Mouse (Mus musculus): ENCODE data around the gene Lrrc8c. TPM values are rescaled to one million over a fixed set of nuclear protein-coding genes. Genes with fewer than 3 reads are reported as not detected.

The Lrrc8c gene
- polyA plus RNA-seq, 1 experiment from 2014 or later, result 6.9 TPM

DNA sequence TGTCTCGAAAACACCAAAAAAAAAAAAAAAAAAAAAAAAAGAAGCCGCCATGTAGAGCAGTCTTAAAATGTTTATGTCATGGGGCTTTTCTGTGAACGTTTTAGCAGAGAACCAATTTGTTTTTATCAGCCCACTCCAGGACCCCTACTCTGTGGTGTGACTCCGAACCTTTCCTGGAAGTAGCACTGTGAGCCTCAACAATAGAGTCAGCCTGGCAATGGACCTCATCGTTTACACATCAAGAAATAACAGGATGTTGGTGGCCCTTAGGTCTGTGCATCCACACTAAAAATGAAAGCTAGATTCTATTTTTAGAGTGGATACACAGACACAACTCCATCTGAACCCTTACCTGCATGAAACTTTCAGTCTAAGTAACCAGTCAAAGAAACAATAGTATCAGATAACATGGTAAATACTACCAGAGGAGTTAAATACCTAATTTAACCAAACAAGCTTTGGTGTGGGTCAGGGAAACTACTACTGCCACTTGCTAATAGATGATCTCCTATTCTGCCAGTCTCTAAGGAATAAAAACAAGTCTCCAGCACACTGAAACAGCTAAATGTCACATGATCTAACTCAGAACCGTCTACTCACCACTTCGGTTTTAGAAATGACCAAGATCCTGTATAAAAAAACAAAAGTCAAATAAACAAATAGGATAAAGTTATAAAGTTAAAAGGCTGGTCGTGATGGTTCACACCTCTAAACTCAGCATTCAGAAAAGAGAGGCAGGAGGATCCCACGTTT is 95.7 kb downstream of the Lrrc8c start:
- Histone ChIP-seq H3K27ac (no peak overlapping the region), H3K36me3 (ENCODE audit: inconsistent target) (no peaks in the 10 kb centered on the region), H3K4me3 (ENCODE audit: inconsistent target) (no peak overlapping the region), H3K79me2 (ENCODE audit: inconsistent target) (no peaks in the 10 kb centered on the region)
- 64% methylated on average over 7 of the region's 9 CpGs for WGBS (ENCODE audit: missing documents)

DNA sequence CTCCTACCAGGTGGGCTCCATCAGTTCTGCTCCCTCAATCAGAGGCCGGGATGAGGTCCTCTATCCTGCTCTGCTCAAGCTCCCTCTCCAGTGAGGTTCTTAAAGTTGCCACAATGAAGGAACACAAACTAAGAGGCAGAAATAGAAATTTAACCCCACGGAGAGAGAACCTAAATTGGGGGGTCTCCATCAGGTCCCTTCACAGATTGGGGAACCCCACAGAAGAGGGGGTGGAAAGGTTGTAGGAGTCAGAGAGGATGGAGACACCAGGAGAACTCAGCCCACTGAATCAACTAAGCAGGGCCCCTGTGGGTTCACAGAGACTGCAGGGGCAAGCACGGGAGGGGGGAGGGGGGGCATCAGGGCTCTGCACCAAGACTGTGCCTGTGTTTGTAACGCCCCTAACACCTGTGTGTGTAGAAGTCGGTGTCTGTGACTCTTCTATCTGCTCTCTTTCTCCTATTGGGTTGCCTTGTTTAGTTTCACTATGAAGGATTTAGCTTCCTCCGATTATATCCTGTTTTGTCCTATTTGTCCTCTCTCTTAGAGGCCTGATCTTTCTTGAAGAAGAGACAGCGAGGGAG is 96.8 kb downstream of the Lrrc8c start:
- H3K27ac ChIP-seq, result no peak overlapping the region

DNA sequence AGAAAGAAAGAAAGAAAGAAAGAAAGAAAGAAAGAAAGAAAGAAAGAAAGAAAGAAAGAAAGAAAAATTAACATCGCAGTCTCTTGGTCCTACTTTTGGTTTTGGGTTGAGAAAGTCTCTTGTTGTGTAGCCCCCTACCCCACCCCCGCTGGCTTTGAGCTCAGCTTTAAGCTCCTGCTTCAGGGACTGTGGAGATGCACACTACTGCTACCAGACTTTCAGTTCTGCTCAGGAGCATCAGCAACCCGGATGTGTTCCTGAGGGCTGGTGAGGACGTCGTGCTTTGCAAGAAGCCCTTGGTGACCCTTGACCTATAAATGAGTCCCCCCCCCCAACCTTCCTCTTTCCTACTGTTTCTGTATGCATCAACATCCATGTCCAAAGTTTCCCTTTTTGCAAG is 97.3 kb downstream of the Lrrc8c start:
- WGBS (ENCODE audit: missing documents), result 55% methylated on average over 5 of the region's 5 CpGs
- Histone ChIP-seq H3K36me3 (ENCODE audit: inconsistent target) (no peaks in the 10 kb centered on the region), H3K4me3 (ENCODE audit: inconsistent target) (no peak overlapping the region), H3K27ac (no peak overlapping the region), H3K79me2 (ENCODE audit: inconsistent target) (no peaks in the 10 kb centered on the region)

More for the DNA sequence above, 96.8 kb downstream of the Lrrc8c start:
- Histone ChIP-seq H3K36me3 (ENCODE audit: inconsistent target) (no peaks in the 10 kb centered on the region), H3K4me3 (ENCODE audit: inconsistent target) (no peak overlapping the region), H3K79me2 (ENCODE audit: inconsistent target) (no peaks in the 10 kb centered on the region)
- 71% methylated on average over 7 of the region's 7 CpGs for WGBS (ENCODE audit: missing documents)

DNA sequence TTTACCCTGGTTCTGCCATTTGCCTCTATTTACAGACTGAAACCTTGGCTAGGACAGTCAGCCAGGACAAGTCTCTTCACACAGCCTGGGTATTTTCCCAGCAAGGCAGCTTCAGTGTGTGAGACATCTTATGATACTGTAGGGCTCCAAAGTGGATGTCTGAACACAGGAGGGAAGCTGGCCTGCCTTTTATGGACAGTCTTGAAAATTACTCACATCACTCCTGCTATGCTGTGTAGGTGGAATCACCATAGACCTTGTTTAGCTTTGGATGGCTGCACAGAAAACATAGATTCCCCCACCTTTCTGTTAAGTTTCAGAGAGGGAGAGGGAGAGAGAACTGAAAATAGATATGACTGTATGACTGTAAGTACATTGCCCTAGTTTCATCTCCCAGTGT is 99.3 kb downstream of the Lrrc8c start:
- no peak overlapping the region for H3K4me3 ChIP-seq (ENCODE audit: inconsistent target)
- H3K79me2 ChIP-seq (ENCODE audit: inconsistent target), result no peaks in the 10 kb centered on the region
- H3K36me3 ChIP-seq (ENCODE audit: inconsistent target), result no peaks in the 10 kb centered on the region
- H3K27ac ChIP-seq, result no peak overlapping the region

DNA sequence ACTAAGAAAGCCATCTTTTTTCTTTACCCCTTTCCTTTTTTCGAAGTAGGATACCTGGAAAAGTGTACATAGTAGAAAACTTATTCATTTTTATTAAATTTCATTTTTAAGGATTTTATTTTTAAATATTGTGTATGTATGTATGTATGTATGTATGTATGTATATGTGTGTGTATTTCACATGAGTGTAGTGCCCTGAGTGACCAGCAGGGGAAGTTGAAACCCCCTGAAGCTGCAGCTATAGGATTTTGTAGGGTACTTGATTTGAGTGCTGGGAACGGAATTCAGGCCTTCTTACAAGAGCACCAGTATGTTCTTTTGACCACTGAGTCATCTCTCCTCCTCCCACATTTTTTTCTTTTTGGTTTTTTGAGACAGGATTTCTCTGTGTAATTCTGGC is 100.5 kb downstream of the Lrrc8c start:
- WGBS (ENCODE audit: missing documents), result 100% methylated on average over 1 of the region's 2 CpGs
- Histone ChIP-seq H3K27ac (no peak overlapping the region), H3K79me2 (ENCODE audit: inconsistent target) (no peaks in the 10 kb centered on the region), H3K36me3 (ENCODE audit: inconsistent target) (no peaks in the 10 kb centered on the region), H3K4me3 (ENCODE audit: inconsistent target) (no peak overlapping the region)

DNA sequence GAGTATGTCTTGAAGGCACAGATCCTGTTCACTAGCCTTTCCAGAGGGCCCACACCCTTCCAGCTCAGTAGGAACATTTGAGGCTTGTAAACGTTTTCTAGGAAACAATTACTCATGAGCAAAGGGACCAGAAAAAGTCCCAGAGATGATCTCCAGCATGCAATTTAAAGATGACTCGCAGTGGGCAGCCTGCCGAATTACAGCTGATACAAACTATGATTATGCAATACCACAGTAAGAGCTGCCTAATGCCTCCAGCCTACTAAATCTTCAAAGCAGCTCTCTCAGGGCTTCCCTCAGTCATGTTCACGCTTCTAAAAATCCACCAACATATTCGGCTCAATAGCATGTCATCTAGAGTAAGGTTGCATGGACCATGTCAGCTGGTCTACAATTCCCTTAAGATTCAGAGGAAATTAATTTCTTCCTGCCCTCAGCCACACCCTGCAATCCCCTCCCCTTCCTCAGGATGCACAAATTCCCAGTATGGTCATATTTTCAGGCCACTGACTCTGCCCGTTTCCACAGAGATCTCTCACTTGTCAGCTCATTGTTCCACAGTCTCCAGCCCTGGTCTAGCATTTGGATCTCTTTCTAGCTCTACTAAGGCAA is 101.4 kb downstream of the Lrrc8c start:
- no peaks in the 10 kb centered on the region for H3K79me2 ChIP-seq (ENCODE audit: inconsistent target)
- H3K27ac ChIP-seq, result no peak overlapping the region
- WGBS (ENCODE audit: missing documents), result 32% methylated on average over 6 of the region's 6 CpGs
- no peak overlapping the region for H3K4me3 ChIP-seq (ENCODE audit: inconsistent target)
- H3K36me3 ChIP-seq (ENCODE audit: inconsistent target), result no peaks in the 10 kb centered on the region

DNA sequence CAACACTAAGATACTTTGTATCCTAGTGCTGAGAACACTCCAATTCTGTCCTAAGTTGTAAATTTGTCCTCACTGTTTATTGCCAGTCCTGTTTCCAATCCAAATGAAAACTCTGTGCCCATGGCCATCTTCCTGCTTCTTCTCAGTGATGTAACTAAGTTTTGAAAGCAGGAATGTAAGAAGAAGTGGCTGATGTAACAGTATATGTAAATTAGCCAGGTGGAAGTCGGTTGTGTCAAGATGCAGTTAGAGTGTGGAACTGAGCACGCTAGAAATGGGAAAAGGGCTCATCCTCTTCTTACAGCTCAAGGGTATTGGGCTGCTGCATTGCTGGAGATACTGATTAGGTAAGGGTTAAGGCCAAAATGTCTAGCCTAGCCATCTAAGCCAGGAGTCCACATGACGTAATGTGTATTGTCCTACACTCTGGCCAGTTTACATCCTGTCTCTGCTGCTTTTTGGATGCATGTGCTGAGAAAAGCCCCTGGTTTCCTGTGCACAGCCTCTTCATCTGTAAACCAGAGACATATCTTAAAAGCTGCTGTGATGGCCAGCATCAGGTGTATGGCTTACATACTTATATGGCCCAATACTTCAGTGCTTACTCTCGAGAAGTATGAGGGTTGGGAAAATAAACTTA is 104.0 kb downstream of the Lrrc8c start:
- Histone ChIP-seq H3K27ac (no peak overlapping the region), H3K36me3 (ENCODE audit: inconsistent target) (no peaks in the 10 kb centered on the region), H3K4me3 (ENCODE audit: inconsistent target) (no peak overlapping the region), H3K79me2 (ENCODE audit: inconsistent target) (no peaks in the 10 kb centered on the region)
- 46% methylated on average over 4 of the region's 4 CpGs for WGBS (ENCODE audit: missing documents)

DNA sequence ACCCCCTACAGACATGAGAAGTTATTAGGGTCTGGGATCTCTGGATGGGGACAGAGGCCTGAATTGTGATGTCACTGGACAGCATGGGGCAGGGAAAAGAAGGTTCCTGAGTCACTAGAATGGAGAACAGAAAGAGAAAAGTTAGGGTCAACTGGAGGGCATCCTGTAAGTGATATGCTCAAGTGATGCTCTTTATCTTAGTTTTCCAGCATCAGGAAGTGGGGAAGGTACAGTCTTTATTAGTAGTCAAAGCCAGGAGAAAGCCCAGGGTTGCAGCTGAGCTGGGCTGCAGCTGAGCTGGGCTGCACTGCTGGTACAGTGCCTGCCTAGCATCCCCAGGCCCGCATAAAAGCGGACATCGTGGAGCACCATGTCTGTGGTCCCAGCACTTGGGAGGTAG is 105.1 kb downstream of the Lrrc8c start:
- 97% methylated on average over 3 of the region's 3 CpGs for WGBS (ENCODE audit: missing documents)
- no peak overlapping the region for H3K4me3 ChIP-seq (ENCODE audit: inconsistent target)
- no peaks in the 10 kb centered on the region for H3K36me3 ChIP-seq (ENCODE audit: inconsistent target)
- no peak overlapping the region for H3K27ac ChIP-seq
- H3K79me2 ChIP-seq (ENCODE audit: inconsistent target), result no peaks in the 10 kb centered on the region

DNA sequence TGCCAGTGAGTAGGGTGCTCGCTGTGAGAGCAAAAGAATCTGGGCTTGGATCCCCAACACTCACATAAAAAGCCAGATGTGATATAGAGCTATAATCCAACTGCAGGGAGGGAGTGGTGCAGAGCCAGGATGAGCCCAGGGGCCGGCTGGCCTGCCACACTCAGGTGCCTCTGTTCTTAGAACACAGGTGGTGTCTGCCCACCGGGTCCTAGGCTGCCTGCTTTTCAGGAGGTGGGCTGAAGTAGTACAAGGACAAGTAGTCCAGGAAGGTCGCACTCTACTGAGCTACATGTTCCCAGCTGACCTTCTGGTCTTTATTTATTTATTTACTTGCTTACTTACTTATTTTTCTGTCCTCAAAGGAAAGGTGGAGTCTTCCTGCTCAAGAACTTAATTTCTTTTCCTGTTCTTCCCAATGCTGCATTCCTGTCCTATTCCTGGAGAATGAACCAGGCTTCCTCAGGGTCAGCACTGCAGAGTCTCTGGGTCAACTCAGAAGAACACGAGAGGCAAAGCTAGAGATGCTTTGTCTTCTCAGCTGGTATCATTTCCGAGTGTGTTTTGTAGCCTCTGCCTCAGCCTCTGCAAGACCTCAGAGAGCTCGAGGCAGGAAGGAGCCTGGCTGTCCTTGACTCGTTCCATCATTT is 106.4 kb downstream of the Lrrc8c start:
- H3K36me3 ChIP-seq (ENCODE audit: inconsistent target), result no peaks in the 10 kb centered on the region
- H3K4me3 ChIP-seq (ENCODE audit: inconsistent target), result no peak overlapping the region
- 49% methylated on average over 7 of the region's 8 CpGs for WGBS (ENCODE audit: missing documents)
- no peaks in the 10 kb centered on the region for H3K79me2 ChIP-seq (ENCODE audit: inconsistent target)
- peak overlapping the region; percentile 28 for H3K27ac ChIP-seq

DNA sequence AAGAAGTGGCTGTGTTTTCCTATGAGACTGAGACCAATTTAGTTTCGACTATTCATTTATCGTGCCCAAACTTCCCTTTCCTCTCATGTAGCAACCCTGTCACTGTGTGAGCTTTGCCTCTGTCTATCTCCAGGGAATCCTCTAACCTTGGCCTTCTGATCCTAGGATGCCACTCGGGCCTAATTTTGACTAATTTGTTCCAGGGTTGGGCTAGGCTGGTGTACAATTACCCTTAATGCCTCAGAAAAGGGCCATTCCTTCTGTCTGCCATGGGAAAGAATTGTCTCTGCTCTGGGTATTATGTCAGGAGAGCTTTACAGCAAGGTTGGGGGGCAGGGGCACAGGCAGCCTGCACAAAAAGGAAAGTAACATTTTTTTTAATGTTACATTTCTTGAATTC is 107.2 kb downstream of the Lrrc8c start:
- H3K36me3 ChIP-seq (ENCODE audit: inconsistent target), result no peaks in the 10 kb centered on the region
- 11% methylated on average over 2 of the region's 3 CpGs for WGBS (ENCODE audit: missing documents)
- H3K4me3 ChIP-seq (ENCODE audit: inconsistent target), result no peak overlapping the region
- H3K79me2 ChIP-seq (ENCODE audit: inconsistent target), result no peaks in the 10 kb centered on the region
- peak overlapping the region; percentile 28 for H3K27ac ChIP-seq

DNA sequence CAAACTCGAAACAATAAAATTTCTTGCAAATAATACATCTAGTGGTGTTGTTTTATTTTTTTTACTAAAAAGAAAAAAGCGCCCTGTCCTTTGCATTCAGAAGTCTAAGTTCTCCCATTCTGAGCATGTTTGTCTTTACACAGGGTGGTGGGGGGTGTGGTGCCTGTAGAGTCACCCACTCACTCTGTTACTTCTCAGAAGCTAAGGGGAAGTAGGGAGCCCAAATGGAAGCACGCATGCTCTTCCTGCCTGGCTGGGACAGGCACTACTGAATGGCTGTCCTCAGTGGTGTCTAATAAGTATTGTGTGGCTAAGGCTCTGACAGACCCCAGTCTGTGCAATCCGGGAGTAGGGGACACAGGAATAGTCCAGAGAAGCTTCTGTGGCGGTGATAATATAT is 107.9 kb downstream of the Lrrc8c start:
- no peaks in the 10 kb centered on the region for H3K36me3 ChIP-seq (ENCODE audit: inconsistent target)
- H3K79me2 ChIP-seq (ENCODE audit: inconsistent target), result no peaks in the 10 kb centered on the region
- no peak overlapping the region for H3K4me3 ChIP-seq (ENCODE audit: inconsistent target)
- H3K27ac ChIP-seq, result no peak overlapping the region
- 61% methylated on average over 5 of the region's 5 CpGs for WGBS (ENCODE audit: missing documents)

DNA sequence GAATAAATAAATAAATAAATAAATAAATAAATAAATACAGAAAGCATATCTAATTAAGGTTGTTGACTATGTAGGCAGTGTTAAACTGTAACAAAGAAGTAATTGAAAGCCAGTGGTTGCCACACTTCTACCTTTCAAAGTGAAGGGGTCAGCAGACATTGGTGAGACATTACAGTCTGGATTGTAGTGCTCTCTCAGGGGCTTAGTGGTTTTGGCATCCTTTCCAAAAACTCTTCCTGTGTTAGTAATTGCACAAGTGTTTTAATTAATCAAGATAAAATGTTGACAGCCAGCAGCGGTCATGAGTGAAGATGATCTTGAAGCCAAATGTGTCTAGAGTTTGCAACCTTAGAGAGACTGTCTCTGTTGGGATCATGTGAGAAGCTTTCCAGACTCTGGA is 110.8 kb downstream of the Lrrc8c start:
- Histone ChIP-seq H3K36me3 (ENCODE audit: inconsistent target) (no peaks in the 10 kb centered on the region), H3K4me3 (ENCODE audit: inconsistent target) (no peak overlapping the region), H3K79me2 (ENCODE audit: inconsistent target) (no peaks in the 10 kb centered on the region), H3K27ac (no peak overlapping the region)
- 50% methylated on average over 1 of the region's 1 CpGs for WGBS (ENCODE audit: missing documents)

DNA sequence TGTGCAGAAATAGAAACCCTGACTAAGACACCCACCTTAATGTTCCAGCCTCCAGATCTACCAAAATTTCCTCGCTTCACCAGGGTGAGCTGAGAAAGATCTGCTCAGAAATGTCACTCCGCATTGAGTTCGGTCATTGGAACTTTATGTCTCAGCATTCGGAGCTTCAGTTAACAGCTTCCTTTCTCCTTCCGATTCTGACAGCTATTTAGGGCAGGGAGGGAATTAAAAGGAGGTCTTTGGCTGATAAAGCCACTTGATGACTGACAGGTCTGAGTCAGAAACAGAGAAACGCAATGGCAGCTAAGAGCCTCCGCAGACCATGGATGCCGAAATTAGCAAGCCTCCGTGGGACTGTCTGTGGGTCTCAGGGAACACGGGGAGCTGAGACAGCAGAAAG is 112.9 kb downstream of the Lrrc8c start:
- WGBS (ENCODE audit: missing documents), result 88% methylated on average over 10 of the region's 10 CpGs
- Histone ChIP-seq H3K79me2 (ENCODE audit: inconsistent target) (no peaks in the 10 kb centered on the region), H3K36me3 (ENCODE audit: inconsistent target) (no peaks in the 10 kb centered on the region), H3K27ac (no peak overlapping the region), H3K4me3 (ENCODE audit: inconsistent target) (no peak overlapping the region)

DNA sequence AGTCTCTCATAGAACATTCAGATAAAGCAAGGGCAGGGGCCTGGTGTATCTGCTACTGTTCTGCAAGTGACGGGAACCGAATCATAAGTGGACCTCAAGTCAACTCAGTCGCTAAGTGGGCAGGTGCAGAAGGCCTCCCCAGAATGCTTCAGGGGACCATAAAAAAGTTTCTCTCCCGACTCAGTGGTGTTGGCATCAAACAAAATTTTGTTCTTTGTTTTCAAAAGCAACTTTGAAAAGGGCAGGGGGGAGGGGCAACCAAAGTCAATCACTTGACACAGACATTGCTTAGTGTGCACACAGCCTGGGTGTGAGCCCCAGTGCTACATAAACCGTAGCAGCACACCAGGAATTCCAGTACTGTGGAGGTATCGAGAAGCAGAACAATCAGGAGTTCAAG is 116.4 kb downstream of the Lrrc8c start:
- H3K4me3 ChIP-seq (ENCODE audit: inconsistent target), result no peak overlapping the region
- 100% methylated on average over 6 of the region's 6 CpGs for whole genome bisulfite sequencing (ENCODE audit: missing documents)
- no peaks in the 10 kb centered on the region for H3K79me2 ChIP-seq (ENCODE audit: inconsistent target)
- no peaks in the 10 kb centered on the region for H3K36me3 ChIP-seq (ENCODE audit: inconsistent target)
- H3K27ac ChIP-seq, result no peak overlapping the region
